Mouse (Mus musculus): ENCODE results near the gene Tmem160. TPM values are rescaled to one million over a fixed set of nuclear protein-coding genes. Genes with fewer than 3 reads are reported as not detected.

Tmem160 gene
- polyA plus RNA-seq, 1 experiment: 81.7 TPM

GRCm38 (mm10) chr7:16451656-16452055 lies 923 bp upstream of the Tmem160 start:
- Histone ChIP-seq H3K4me3 (ENCODE audit: insufficient read depth, poor library complexity, severe bottlenecking) (no peak overlapping the region), H3K36me3 (ENCODE audit: control insufficient read depth, insufficient read depth) (no peaks in the 10 kb centered on the region), H3K27me3 (ENCODE audit: control insufficient read depth, insufficient read depth, insufficient read length) (no peaks in the 10 kb centered on the region), H3K79me3 (ENCODE audit: low read depth) (no peaks in the 10 kb centered on the region), H3ac (ENCODE audit: control insufficient read depth, insufficient read length, low read depth) (no peak overlapping the region), H3K79me2 (ENCODE audit: control insufficient read depth, insufficient read depth) (no peaks in the 10 kb centered on the region)
- TF ChIP-seq FOSL1 (IDR thresholded peaks at IDR 0.05; ENCODE audit: insufficient read depth, low read length, poor library complexity, severe bottlenecking) (peak; percentile 25), MYOD1 (IDR thresholded peaks at IDR 0.05; ENCODE audit: control insufficient read depth, insufficient read length, low read depth) (peak; percentile 15), CEBPB (IDR thresholded peaks at IDR 0.05; ENCODE audit: low read depth) (no peak)

GRCm38 (mm10) chr7:16453118-16453711 lies 636 bp downstream of the Tmem160 start:
- Histone ChIP-seq H3K36me3 (ENCODE audit: control insufficient read depth, insufficient read depth) (no peaks in the 10 kb centered on the region), H3ac (ENCODE audit: control insufficient read depth, insufficient read length, low read depth) (peak overlapping the region; percentile 59), H3K79me3 (ENCODE audit: low read depth) (no peaks in the 10 kb centered on the region), H3K79me2 (ENCODE audit: control insufficient read depth, insufficient read depth) (no peaks in the 10 kb centered on the region), H3K4me3 (ENCODE audit: insufficient read depth, poor library complexity, severe bottlenecking) (peak overlapping the region; percentile 46), H3K27me3 (ENCODE audit: control insufficient read depth, insufficient read depth, insufficient read length) (no peaks in the 10 kb centered on the region)
- no peak for TF ChIP-seq MAX (IDR thresholded peaks at IDR 0.05)
- no peak for TF ChIP-seq CTCF (IDR thresholded peaks at IDR 0.05; ENCODE audit: control insufficient read depth, insufficient read depth, insufficient read length)
- no peak for TF ChIP-seq USF1 (IDR thresholded peaks at IDR 0.05; ENCODE audit: low read depth)
- TF ChIP-seq MYOD1 (IDR thresholded peaks at IDR 0.05; ENCODE audit: control insufficient read depth, insufficient read length, low read depth): no peak
- TF ChIP-seq CEBPB (IDR thresholded peaks at IDR 0.05; ENCODE audit: low read depth): no peak
- no peak for TF ChIP-seq FOSL1 (IDR thresholded peaks at IDR 0.05; ENCODE audit: insufficient read depth, low read length, poor library complexity, severe bottlenecking)
- no peak for TF ChIP-seq MYOG (IDR thresholded peaks at IDR 0.05; ENCODE audit: control insufficient read depth, extremely low read depth, insufficient read length)

- no peak overlapping the region for H3ac ChIP-seq (ENCODE audit: control insufficient read depth, insufficient read length, low read depth)
- no peaks in the 10 kb centered on the region for H3K79me2 ChIP-seq (ENCODE audit: control insufficient read depth, insufficient read depth)
- no peaks in the 10 kb centered on the region for H3K27me3 ChIP-seq (ENCODE audit: control insufficient read depth, insufficient read depth, insufficient read length)
- no peak overlapping the region for H3K4me3 ChIP-seq (ENCODE audit: insufficient read depth, poor library complexity, severe bottlenecking)
- H3K36me3 ChIP-seq (ENCODE audit: control insufficient read depth, insufficient read depth): no peaks in the 10 kb centered on the region
- TF ChIP-seq FOSL1 (IDR thresholded peaks at IDR 0.05; ENCODE audit: insufficient read depth, low read length, poor library complexity, severe bottlenecking) (no peak), CTCF (IDR thresholded peaks at IDR 0.05; ENCODE audit: control insufficient read depth, insufficient read depth, insufficient read length) (no peak), MYOG (IDR thresholded peaks at IDR 0.05; ENCODE audit: control insufficient read depth, extremely low read depth, insufficient read length) (no peak), USF1 (IDR thresholded peaks at IDR 0.05; ENCODE audit: low read depth) (no peak), MYOD1 (IDR thresholded peaks at IDR 0.05; ENCODE audit: control insufficient read depth, insufficient read length, low read depth) (no peak), CEBPB (IDR thresholded peaks at IDR 0.05; ENCODE audit: low read depth) (no peak), MAX (IDR thresholded peaks at IDR 0.05) (no peak)
- H3K79me3 ChIP-seq (ENCODE audit: low read depth): no peaks in the 10 kb centered on the region
Observed at GRCm38 (mm10) chr7:16455016-16455415, 2.4 kb downstream of the Tmem160 start.

GRCm38 (mm10) chr7:16456289-16456688 lies 3.7 kb downstream of the Tmem160 start:
- peaks cover 12% of the 10 kb centered on the region for H3K27me3 ChIP-seq (ENCODE audit: control insufficient read depth, insufficient read depth, insufficient read length)
- H3K36me3 ChIP-seq (ENCODE audit: control insufficient read depth, insufficient read depth): no peaks in the 10 kb centered on the region
- no peak overlapping the region for H3ac ChIP-seq (ENCODE audit: control insufficient read depth, insufficient read length, low read depth)
- no peak overlapping the region for H3K4me3 ChIP-seq (ENCODE audit: insufficient read depth, poor library complexity, severe bottlenecking)
- TF ChIP-seq USF1 (IDR thresholded peaks at IDR 0.05; ENCODE audit: low read depth) (no peak), MYOG (IDR thresholded peaks at IDR 0.05; ENCODE audit: control insufficient read depth, extremely low read depth, insufficient read length) (no peak), CTCF (IDR thresholded peaks at IDR 0.05; ENCODE audit: control insufficient read depth, insufficient read depth, insufficient read length) (no peak), FOSL1 (IDR thresholded peaks at IDR 0.05; ENCODE audit: insufficient read depth, low read length, poor library complexity, severe bottlenecking) (no peak), MYOD1 (IDR thresholded peaks at IDR 0.05; ENCODE audit: control insufficient read depth, insufficient read length, low read depth) (no peak), MAX (IDR thresholded peaks at IDR 0.05) (no peak), CEBPB (IDR thresholded peaks at IDR 0.05; ENCODE audit: low read depth) (no peak)
- H3K79me3 ChIP-seq (ENCODE audit: low read depth): no peaks in the 10 kb centered on the region
- H3K79me2 ChIP-seq (ENCODE audit: control insufficient read depth, insufficient read depth): no peaks in the 10 kb centered on the region

- Histone ChIP-seq H3K79me2 (ENCODE audit: control insufficient read depth, insufficient read depth) (no peaks in the 10 kb centered on the region), H3K36me3 (ENCODE audit: control insufficient read depth, insufficient read depth) (no peaks in the 10 kb centered on the region), H3K27me3 (ENCODE audit: control insufficient read depth, insufficient read depth, insufficient read length) (peaks cover 13% of the 10 kb centered on the region), H3ac (ENCODE audit: control insufficient read depth, insufficient read length, low read depth) (no peak overlapping the region), H3K4me3 (ENCODE audit: insufficient read depth, poor library complexity, severe bottlenecking) (no peak overlapping the region), H3K79me3 (ENCODE audit: low read depth) (no peaks in the 10 kb centered on the region)
- TF ChIP-seq MYOD1 (IDR thresholded peaks at IDR 0.05; ENCODE audit: control insufficient read depth, insufficient read length, low read depth) (no peak), CTCF (IDR thresholded peaks at IDR 0.05; ENCODE audit: control insufficient read depth, insufficient read depth, insufficient read length) (no peak), FOSL1 (IDR thresholded peaks at IDR 0.05; ENCODE audit: insufficient read depth, low read length, poor library complexity, severe bottlenecking) (no peak), USF1 (IDR thresholded peaks at IDR 0.05; ENCODE audit: low read depth) (no peak), CEBPB (IDR thresholded peaks at IDR 0.05; ENCODE audit: low read depth) (no peak), MAX (IDR thresholded peaks at IDR 0.05) (no peak)
Observed at GRCm38 (mm10) chr7:16460566-16460965, 8.0 kb downstream of the Tmem160 start.

- Histone ChIP-seq H3ac (ENCODE audit: control insufficient read depth, insufficient read length, low read depth) (no peak overlapping the region), H3K27me3 (ENCODE audit: control insufficient read depth, insufficient read depth, insufficient read length) (peaks cover 13% of the 10 kb centered on the region), H3K79me2 (ENCODE audit: control insufficient read depth, insufficient read depth) (no peaks in the 10 kb centered on the region), H3K36me3 (ENCODE audit: control insufficient read depth, insufficient read depth) (no peaks in the 10 kb centered on the region), H3K79me3 (ENCODE audit: low read depth) (no peaks in the 10 kb centered on the region), H3K4me3 (ENCODE audit: insufficient read depth, poor library complexity, severe bottlenecking) (no peak overlapping the region)
- TF ChIP-seq FOSL1 (IDR thresholded peaks at IDR 0.05; ENCODE audit: insufficient read depth, low read length, poor library complexity, severe bottlenecking) (no peak), MYOG (IDR thresholded peaks at IDR 0.05; ENCODE audit: control insufficient read depth, extremely low read depth, insufficient read length) (no peak)
Observed at GRCm38 (mm10) chr7:16461151-16461550, 8.6 kb downstream of the Tmem160 start.
